Mouse (Mus musculus) lung, adult 2 months (tissue): ENCODE results near the gene Fkbp8.

ENCODE experiments used
- CTCF ChIP-seq: fragments of 200-500 bp; IDR thresholded peaks from 2 replicates; pipeline ENCODE4 v1.5.1; 2011; ENCODE audit warnings: mild to moderate bottlenecking, low read length, control low read depth; ENCODE audit not compliant: insufficient read depth
- POLR2A ChIP-seq: fragments of 200-500 bp; IDR thresholded peaks from 2 replicates; pipeline ENCODE4 v1.6.1; 2011; ENCODE audit warnings: low read depth, mild to moderate bottlenecking, control low read depth, low read length, borderline replicate concordance; ENCODE audit errors: extremely low read depth

DNA sequence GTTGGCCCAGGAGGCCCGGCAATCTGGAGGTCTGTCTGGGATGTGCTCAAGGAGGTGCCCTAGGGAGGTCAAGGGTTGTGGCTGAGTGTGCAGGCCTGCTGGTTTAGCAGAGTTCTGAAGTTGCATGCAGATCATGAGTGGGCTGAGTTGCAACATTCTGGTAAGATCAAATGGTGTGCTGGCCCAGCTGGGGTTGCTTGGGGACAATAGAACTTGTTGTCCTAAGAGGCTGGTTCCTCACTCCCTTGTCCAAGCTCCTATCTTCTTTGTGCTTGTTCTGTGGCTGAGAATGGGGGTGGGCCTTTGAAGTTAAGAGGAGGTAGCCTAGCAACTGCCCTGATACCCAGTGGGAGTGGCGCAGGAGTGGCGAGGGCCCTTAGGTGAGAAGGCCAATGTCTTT, 35.3 kb downstream of the Fkbp8 start:
- no peak for TF ChIP-seq POLR2A
- no peak for TF ChIP-seq CTCF
